Mouse (Mus musculus): Measurements from ENCODE around the gene Thsd4.

Gene Thsd4

DNA sequence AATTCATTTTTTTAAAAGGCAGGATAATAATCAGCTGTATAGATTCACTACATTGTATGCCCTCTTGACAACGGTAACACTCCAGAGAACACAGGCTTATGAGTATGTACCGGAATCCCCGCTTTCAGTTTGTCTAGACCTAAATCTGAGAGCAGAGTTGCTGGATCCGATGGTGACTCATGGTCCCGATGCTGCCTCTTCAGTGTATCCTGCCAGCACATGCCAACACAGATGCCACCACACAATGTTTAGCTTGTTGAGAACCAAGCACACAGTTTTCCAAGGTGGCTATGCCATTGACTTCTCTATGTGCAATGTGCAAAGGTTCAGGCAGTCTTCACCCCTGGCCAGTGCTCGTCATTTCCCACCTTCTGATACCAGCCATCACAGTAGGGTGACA, 378.0 kb downstream of the Thsd4 start:
- no peak for DNase-seq (ENCODE audit: low spot score)

GRCm38 (mm10) chr9:60141081-60141514, 380.7 kb downstream of the Thsd4 start:
- DNase-seq (ENCODE audit: low spot score) = peak; percentile 65

DNA sequence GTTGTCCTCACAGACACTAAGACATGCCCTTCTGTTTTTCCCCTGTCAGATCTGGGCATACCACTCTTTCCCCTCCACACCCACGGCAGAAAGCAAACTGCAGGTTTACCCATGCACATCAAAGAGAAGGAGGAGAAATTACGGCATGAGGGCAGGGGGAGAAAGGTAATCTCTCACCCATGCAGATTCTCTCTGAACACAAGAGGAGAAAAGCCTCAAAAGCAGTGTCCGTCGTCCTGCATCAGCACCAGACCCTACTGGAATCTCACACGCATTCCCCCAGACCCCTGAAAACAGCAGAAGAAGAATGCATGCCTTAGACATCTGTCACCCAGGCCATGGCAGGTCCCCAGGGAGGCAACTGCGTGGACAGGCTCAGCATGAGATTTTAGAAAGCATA, 381.4 kb downstream of the Thsd4 start:
- no peak for DNase-seq (ENCODE audit: low spot score)

DNA sequence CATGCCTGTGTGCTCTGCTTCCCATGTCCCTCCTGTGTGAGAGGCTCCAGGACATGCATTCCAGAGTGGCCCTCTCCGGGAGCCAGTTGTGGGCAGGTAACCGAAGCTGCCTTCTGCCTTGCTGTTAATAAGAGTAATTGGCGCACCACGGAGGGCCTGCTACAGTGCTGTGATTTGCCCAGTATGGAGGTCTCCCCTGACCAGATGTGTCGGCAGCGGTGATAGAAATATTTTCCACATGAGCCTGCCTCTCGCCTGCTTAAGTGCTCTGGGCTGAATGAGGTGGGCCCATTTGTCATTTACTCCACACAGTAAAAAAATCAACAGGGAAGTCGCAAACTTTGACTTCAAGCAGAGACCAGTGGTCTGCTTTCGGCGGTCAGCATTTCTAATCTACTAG, 382.4 kb downstream of the Thsd4 start:
- no peak for DNase-seq (ENCODE audit: low spot score)

GRCm38 (mm10) chr9:60129235-60129991, 392.4 kb downstream of the Thsd4 start:
- DNase-seq (ENCODE audit: low spot score) = no peak

- DNase-seq (ENCODE audit: low spot score) = no peak
Measured at GRCm38 (mm10) chr9:60126961-60127360, 394.9 kb downstream of the Thsd4 start.

GRCm38 (mm10) chr9:60124102-60124501, 397.7 kb downstream of the Thsd4 start:
- no peak for DNase-seq (ENCODE audit: low spot score)

DNA sequence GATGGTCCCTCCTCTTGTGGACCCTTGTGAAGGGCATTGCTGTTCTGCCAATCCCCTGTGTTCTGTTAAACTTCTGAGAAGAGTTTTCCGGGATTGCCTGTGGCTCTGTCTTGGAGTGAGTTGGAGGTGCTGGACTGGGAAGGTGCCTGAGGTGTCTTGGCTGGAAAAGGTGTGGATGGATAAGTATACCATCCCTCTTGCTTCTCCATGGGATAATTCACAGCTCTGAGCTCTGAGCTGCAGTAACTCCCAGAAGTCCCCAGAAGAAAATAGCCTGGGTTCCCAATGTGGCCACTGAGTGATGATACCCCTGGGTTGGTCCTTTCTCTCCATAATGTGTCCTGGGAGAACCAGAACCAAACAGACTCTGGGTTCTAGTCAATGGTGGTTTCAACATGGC, 398.8 kb downstream of the Thsd4 start:
- no peak for DNase-seq (ENCODE audit: low spot score)

GRCm38 (mm10) chr9:60119846-60120245, 402.0 kb downstream of the Thsd4 start:
- DNase-seq (ENCODE audit: low spot score) = peak; percentile 45

GRCm38 (mm10) chr9:60117831-60118230, 404.0 kb downstream of the Thsd4 start:
- DNase-seq (ENCODE audit: low spot score) = no peak

DNA sequence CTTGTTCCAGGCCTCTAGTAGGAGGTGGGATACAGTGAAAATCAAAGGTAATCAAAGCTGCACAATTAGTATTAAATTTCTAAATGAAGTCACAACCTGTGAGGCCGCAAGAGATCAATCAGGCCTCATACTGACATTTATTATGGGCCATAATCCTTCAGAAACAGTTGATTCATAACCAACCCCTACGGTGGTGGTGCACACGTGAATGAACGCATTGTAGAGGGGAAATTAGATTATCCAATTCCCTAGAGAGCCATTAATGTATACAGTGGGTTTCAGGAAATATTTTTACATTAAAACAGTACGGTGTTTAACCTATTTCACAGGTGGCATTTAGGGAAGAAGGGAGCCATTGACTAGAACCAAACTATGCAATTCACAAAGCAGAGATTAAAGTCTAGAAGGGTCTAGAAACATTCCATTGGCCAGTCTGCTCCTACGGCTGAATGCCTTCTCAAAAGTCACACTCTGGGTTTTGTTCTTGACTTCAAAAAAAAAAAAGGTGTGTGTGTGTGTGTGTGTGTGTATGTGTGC, 406.1 kb downstream of the Thsd4 start:
- DNase-seq (ENCODE audit: low spot score) = no peak

GRCm38 (mm10) chr9:60115306-60115705, 406.5 kb downstream of the Thsd4 start:
- DNase-seq (ENCODE audit: low spot score) = no peak

GRCm38 (mm10) chr9:60110200-60110599, 411.6 kb downstream of the Thsd4 start:
- no peak for DNase-seq (ENCODE audit: low spot score)

DNA sequence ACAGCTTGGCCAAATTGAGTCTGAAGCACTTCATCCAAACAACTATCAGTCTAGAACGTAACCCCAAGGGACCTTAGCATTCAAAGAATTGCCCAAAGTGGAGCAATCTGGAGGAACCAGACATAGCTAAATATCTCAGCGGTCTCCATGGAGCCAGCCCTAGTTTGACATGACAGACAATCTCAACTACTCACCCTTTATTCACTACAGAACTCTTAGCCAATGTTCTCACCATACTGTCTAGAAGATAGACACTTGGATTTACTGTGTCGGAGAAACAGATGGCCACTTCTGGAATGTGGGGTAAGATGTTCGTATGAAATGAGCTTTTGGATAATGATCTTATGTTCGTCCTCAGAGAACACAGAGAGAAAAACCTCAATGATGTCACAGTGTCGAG, 415.2 kb downstream of the Thsd4 start:
- no peak for DNase-seq (ENCODE audit: low spot score)

GRCm38 (mm10) chr9:60106106-60106505, 415.7 kb downstream of the Thsd4 start:
- DNase-seq (ENCODE audit: low spot score) = no peak

DNA sequence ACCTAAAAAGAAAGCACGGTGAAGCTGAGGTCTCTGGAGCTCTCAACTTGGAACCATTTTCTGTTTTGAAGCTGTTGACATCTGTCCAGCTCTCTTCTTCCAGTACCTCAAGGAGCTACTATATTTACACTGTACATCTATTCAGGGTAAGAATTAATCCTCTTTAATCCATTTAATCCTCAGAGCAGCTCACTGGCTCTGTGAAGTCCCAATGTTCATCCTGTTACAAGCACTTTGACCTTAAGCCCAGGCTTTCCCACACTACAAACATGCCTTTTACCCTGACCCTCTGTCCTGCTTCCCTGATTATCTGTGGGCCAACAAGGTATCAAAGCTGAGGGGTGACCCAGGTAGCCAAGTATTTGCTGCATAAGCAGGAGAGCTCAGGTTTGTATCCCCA, 427.6 kb downstream of the Thsd4 start:
- DNase-seq (ENCODE audit: low spot score) = no peak

DNA sequence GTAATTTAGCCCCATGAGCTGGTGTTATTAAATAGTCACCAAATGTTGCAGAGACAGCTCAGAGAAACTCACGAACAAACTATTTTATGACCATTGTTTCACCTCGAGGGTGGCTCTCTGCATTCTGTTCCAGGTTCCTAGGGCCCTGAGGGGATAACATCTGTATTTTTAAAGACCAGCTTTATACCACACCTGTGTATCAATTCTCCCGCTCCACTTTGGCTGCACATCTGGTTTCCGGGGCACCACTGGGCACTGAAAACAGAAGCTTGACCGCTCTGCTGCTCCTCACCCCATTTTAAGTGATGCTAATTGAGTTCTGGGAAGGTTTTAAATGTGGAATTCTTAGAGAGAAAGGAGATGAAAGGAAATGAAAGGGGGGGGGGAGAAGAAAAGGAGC, 429.4 kb downstream of the Thsd4 start:
- DNase-seq (ENCODE audit: low spot score) = no peak

DNA sequence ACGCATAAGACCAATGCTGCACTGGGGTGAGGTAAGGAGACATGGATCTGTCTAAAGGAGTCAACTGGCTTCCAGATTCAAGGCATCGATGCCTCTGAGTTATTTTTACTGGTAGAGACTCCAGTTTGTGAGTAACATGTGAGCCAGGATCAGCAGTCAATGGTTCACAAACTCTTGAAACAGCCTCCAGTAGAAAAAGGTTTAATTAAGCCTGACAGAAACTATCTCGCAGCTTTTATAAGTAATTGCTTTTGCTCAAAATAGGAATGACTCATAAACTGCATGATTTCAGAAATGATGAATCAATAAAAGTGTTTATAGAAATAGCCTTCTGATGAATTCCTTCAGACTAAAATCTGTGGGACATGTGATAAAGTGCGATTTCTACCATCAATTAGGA, 432.4 kb downstream of the Thsd4 start:
- DNase-seq (ENCODE audit: low spot score) = no peak

GRCm38 (mm10) chr9:60088101-60088500, 433.7 kb downstream of the Thsd4 start:
- peak; percentile 63 for DNase-seq (ENCODE audit: low spot score)

DNA sequence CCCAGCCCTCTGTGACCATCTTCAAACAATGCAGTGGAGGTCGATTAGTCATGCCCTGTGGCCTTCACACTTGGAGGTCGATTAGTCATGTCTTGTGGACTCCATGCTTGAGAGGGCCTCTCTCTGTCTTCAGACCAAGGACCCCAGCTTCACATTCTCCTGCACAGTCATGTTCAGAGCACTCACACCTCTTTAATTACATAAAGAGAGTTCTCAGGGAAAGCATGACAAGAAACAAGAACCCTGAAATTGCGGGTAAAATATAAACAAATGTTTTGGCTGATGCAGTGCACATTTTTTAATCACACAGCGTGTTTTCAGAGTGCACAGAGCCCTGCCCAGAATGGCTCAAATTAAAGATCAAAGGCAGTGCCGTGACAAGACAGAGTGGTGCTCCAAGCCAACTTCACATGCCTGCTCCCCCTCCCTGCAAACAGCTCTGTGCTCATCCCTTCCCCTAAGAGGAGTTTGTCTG, 439.7 kb downstream of the Thsd4 start:
- peak; percentile 85 for DNase-seq (ENCODE audit: low spot score)

- no peak for DNase-seq (ENCODE audit: low spot score)
Measured at GRCm38 (mm10) chr9:60077761-60078160, 444.1 kb downstream of the Thsd4 start.

- DNase-seq (ENCODE audit: low spot score) = peak; percentile 43
Measured at GRCm38 (mm10) chr9:60076396-60076795, 445.4 kb downstream of the Thsd4 start.

DNA sequence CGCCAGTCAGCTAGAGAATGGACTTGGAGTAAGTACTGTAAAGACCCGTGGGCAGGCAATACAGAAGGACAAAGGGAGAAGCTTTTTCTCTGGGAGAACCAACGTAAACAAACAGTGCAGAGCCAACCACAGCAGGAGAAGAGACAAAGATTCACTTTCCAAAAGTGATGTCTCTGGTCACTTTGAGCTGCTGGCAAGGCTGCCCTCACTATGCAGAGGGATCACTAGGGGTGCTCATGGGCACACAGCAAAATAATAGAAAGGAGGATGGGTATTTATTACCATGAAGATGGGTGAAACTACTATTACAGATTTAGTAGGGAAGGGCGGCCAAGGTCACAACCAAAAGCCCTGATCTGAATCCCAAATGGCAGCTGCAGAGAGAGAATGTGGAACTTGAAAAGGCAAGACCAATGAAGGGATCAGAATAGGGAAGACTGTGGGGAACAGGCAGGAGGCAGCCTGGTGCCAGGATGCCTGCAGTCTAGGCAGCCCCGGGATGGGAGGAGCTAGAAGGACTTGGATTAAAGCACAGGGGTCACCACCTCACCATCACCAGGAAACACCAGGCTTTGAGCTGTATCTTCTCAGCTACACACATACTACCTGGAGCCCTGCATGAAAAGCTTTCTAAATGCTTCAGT, 450.1 kb downstream of the Thsd4 start:
- peak; percentile 22 for DNase-seq (ENCODE audit: low spot score)

All from embryo, embryonic 10.5 days (tissue).